Mouse (Mus musculus) bone marrow macrophage, adult 2 months (primary cell): ENCODE measurements around the gene Frmd4a.

Experiments
- CTCF ChIP-seq: IDR thresholded peaks from 2 replicates; pipeline ENCODE4 v1.5.1; 2012; ENCODE audit warnings: low read depth, mild to moderate bottlenecking, low read length, moderate library complexity
- POLR2A ChIP-seq: IDR thresholded peaks from 2 replicates; pipeline ENCODE4 v1.6.1; 2012; ENCODE audit warnings: mild to moderate bottlenecking, low read depth, low read length, borderline replicate concordance

- no peak for TF ChIP-seq CTCF
- no peak for TF ChIP-seq POLR2A
Measured at GRCm38 (mm10) chr2:4615014-4615546, 597.6 kb downstream of the Frmd4a start.
